Mouse (Mus musculus): ENCODE measurements around the gene Krtap3-1.

Gene Krtap3-1

DNA sequence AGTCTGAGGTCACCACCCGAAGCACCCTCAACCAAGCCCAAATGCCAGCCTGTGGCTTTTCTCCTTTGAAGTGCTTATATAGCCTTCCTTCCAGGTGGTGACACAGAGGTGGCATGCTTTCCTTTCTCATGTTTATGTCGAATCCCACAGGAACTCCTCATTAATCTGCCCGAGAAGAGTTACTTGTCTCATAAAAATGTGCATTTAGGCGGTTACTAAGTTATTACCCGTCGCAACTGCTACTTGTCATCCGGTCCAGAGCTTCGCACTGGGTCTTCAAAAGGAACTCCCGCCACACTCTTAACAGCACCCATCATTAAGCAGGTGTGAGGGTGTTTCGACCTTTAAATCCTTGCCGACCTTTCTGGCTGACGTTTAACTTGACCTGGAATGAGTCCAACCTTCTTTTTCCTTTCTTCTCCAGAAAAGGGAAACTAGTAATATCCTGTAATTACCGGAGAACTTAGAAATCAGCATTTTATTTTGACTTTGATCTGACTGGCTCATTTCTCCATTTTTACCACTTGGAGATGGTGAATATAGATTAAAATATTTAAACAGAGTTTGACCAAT is 45.1 kb downstream of the Krtap3-1 start, which contains the start of gene Krt39:
Gene Krt39, minus strand, starts transcription at position 51 of the 573 bp plus-strand sequence.
- no peak for DNase-seq (ENCODE audit: low spot score)

Measured in testis, postnatal 14 days (tissue).